Mouse (Mus musculus): ENCODE data around the gene Alpk1.

The Alpk1 gene

GRCm38 (mm10) chr3:127691230-127691629, 89.1 kb downstream of the Alpk1 start:
- DNase-seq: no peak

- no peak for DNase-seq
Measured at GRCm38 (mm10) chr3:127679703-127680102, 100.6 kb downstream of the Alpk1 start.

DNA sequence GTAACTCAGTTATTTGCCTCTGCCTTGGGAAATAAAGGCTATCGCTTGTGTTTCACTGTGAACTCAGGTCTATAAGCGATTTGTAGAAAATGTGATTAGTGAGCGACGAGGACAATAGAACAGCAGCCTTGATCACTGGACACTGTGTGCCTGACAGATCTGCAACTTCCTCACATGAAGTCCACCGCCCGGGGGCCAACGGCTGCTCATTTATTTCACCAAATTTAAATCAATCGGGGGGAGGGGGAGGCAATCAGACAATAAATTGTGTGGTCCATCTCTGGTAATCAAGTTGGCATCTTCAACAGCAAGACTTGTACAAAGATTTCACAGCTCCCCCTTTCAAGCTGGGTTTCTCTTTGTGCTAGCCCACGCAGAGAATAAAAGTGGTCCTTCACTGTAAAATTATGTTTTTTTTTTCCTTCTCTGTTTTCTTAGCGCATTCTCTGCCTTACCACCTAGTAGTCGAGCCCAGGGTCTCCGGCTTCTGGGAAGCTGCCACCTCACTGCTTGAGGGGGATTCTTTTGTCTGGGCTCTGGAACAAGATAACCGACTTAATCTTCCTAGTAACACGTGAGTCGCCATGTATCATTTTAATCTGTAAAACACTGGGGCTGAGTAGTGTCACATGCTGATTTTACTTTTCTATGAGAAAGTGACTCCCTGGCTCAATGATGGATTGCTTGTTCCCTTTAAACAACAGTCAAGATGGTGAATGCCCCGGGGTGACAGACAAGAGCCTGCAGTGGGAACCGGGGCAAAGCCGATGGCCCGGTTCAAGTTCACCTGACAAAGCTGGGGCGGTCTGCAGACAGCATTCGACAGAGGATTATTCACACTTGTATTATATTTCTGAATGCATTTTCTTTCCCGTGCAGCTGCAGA, 118.4 kb downstream of the Alpk1 start:
- no peak for DNase-seq

GRCm38 (mm10) chr3:127660712-127661111, 119.6 kb downstream of the Alpk1 start:
- DNase-seq: no peak

GRCm38 (mm10) chr3:127651742-127652653, 128.3 kb downstream of the Alpk1 start:
- DNase-seq: no peak

- DNase-seq: no peak
Measured at GRCm38 (mm10) chr3:127646156-127646825, 134.0 kb downstream of the Alpk1 start.

- DNase-seq: no peak
Measured at GRCm38 (mm10) chr3:127642211-127642610, 138.1 kb downstream of the Alpk1 start.

- DNase-seq: no peak
Measured at GRCm38 (mm10) chr3:127640762-127641700, 139.3 kb downstream of the Alpk1 start.

GRCm38 (mm10) chr3:127639875-127640761, 140.2 kb downstream of the Alpk1 start:
- no peak for DNase-seq

DNA sequence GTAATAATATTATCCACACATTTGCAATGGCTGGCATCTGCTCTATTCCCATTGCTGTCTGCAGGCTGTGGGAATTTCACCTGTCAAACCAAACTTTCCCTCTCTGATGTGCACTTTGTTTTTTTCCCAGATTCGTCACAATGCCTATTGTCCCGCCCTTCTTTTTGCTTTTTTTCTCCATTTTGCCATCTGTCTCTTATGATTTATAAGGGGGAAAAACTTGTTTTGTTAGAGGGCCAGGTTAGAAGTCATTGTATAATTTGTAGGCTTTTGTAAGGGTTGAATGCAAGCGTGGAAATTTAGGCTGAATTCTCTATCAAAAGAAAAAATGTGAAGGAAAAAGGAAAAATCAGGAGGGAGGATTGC, 145.4 kb downstream of the Alpk1 start:
- DNase-seq: no peak

- DNase-seq: peak; percentile 55
Measured at GRCm38 (mm10) chr3:127634101-127634983, 146.0 kb downstream of the Alpk1 start.

- peak; percentile 12 for DNase-seq
Measured at GRCm38 (mm10) chr3:127633080-127634032, 147.0 kb downstream of the Alpk1 start, which contains the start of gene Neurog2. Gene Neurog2 (plus strand): TSS chr3:127633135.

DNA sequence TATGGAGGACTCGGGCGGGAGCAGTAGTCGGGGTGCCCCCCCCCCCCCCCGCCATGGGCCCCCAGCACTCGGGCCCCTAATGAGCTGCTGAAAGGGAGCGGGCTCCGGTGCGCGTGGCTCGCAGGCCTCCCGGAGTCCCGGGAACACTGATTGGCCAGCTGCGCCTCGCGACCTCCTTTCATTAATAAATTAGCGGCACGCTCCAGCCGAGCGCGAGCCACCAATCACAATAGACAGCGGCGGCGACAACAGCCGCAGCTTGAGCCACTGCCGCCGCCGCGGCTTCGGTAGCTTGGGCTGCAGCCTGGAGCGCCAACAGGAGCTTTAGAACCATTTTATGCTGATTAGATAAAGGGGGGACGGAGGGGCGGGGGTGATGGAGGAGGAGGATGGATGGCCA, 147.8 kb downstream of the Alpk1 start:
- DNase-seq: no peak

- no peak for DNase-seq
Measured at GRCm38 (mm10) chr3:127631582-127631981, 148.7 kb downstream of the Alpk1 start.

DNA sequence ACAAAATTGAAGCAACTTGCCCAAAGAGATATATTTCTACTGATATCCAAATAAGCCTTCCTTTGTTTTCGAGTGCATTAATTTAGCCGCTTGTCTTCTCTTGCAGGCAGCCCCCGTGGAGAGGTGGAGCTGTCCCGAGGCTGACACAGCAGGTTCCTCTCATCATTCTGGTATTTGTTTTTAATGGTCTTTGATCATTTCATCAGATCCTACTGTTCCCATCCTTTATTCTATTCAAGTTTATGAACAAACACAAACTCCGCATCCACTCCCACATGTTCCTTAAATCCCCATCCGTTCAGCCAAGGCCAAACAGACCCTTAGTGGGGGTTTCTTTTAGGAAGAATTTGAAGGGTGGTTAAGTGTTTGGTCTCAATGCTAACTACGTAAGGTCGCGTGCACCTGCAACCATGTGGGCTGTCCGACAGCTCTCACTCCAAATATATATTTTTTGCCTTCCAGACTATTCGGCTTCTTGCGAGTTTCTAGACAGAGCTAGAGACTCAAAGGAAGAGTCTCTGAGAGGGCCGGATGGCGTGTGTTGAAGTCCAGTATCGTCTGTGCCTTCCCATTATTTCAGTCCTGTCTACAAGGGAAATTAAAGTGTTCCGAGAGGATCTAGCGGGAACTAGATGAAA, 149.5 kb downstream of the Alpk1 start:
- DNase-seq: no peak

DNA sequence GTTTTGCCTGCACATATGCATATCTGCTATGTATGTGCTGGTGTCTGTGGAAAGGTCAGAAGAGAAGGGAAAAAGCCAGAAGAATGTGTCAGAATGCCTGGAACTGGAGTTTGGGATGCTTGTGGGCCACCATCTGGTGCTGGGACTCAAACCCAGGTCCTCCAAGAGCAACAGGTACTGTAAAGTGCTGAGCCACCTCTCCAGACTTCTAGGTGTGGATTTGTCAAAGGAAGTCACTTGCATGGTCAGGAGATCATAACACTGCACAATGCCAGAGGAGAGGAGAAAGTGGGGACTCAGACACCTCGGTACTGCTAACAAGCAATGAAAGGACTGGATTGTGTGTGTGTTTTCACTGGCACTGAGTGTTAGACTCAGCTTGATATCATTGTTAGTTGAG, 150.1 kb downstream of the Alpk1 start:
- DNase-seq: no peak

DNA sequence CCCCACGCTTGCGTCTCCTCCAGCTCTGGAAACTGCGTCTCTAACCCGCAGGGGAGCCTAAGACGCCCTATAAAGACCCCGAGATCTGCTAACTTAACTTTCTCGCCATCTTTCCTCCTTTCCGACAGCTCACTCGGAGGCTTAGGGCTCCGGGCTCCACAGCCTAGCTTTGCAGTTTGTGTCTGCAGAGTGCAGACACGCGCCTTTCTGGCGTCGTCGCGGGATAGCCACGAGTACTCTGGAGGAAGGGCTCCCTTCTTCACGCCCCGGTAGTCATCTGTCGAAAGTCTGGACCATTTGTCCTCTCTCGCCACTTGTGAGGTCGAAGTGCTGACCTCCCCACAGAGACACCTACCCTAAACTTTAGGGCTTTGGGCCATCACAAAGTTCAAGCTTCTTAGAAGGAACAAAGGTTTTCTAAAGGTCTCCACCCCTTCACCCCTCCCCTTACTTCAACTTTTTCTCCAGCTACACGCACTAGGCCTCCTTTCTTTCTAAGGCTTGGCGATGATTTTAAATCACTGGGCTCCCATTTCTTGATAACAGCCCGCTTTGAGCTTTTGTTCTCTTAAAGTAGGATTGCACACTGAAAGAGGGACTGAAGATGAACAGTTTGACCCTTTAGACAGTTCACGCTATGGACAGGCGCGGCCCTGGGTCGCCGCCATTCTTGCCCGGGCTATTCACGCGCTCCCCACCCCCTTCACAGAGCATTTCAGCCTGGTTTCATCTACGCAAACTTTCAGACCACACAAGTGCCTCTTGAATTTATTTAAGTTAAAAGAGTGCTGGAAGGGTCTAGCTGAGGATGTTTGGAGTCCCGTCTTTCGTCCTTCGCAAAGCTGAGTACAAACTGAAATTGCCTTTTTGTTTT, 151.8 kb downstream of the Alpk1 start:
- DNase-seq: no peak
